Mouse (Mus musculus) left cerebral cortex, postnatal 10 days (tissue): ENCODE measurements around the gene Cep89. TPM values are rescaled to one million over a fixed set of nuclear protein-coding genes. Genes with fewer than 3 reads are reported as not detected.

Source experiments
- DNase-seq, 2 experiments: peaks; one replicate each; pipeline ENCODE4 v3.0.0; 2021 to 2022; ENCODE audit warnings: low spot score in 2 of 2, mixed read lengths in 1 of 2; ENCODE audit errors: extremely low spot score in 1 of 2
- intact Hi-C: fragments of 180-260 bp; cut with DNase I; formaldehyde crosslinking; loops from one replicate; pipeline ENCODE4 v1.15.1; 2025
- total RNA-seq, 2 experiments: library from RNA; stranded (reverse); gene quantifications; 2 replicates each; pipeline ENCODE4 v1.2.3; 2021

Cep89 gene
- total RNA-seq = 10 to 100 TPM; 21.5 to 24.7 TPM

- peak; percentile 91 to 99 for DNase-seq
- intact Hi-C loops = no loop called here
Measured at GRCm38 (mm10) chr7:35396542-35397168, at the start of gene Cep89, which contains the start of gene Faap24. Gene Cep89 (plus strand): TSS chr7:35397035. Gene Faap24 (minus strand): TSS chr7:35396836.

- intact Hi-C loops = no loop called here
- DNase-seq = no peak
Measured at GRCm38 (mm10) chr7:35347918-35348700, 48.7 kb upstream of the Cep89 start.

- DNase-seq = no peak
- intact Hi-C loops = no loop called here
Measured at GRCm38 (mm10) chr7:35349022-35349421, 47.8 kb upstream of the Cep89 start.

GRCm38 (mm10) chr7:35349886-35350684 is 46.8 kb upstream of the Cep89 start:
- DNase-seq = no peak
- intact Hi-C loops = no loop called here

- intact Hi-C loops = no loop called here
- no peak for DNase-seq
Measured at GRCm38 (mm10) chr7:35351155-35351554, 45.7 kb upstream of the Cep89 start.

GRCm38 (mm10) chr7:35353306-35353705 is 43.5 kb upstream of the Cep89 start:
- DNase-seq = no peak
- intact Hi-C loops = no loop called here

GRCm38 (mm10) chr7:35355303-35355872 is 41.4 kb upstream of the Cep89 start:
- intact Hi-C loops = no loop called here
- no peak for DNase-seq

- no peak for DNase-seq
- intact Hi-C loops = no loop called here
Measured at GRCm38 (mm10) chr7:35357621-35358020, 39.2 kb upstream of the Cep89 start.

GRCm38 (mm10) chr7:35362253-35362652 is 34.6 kb upstream of the Cep89 start:
- intact Hi-C loops = no loop called here

GRCm38 (mm10) chr7:35362868-35363267 is 34.0 kb upstream of the Cep89 start:
- intact Hi-C loops = no loop called here
- DNase-seq = no peak

More at GRCm38 (mm10) chr7:35362253-35362652, 34.6 kb upstream of the Cep89 start:
- no peak for DNase-seq

- intact Hi-C loops = no loop called here
- DNase-seq = no peak
Measured at GRCm38 (mm10) chr7:35365161-35365910, 31.5 kb upstream of the Cep89 start.

- DNase-seq = no peak
- intact Hi-C loops = no loop called here
Measured at GRCm38 (mm10) chr7:35371096-35371495, 25.7 kb upstream of the Cep89 start.

GRCm38 (mm10) chr7:35372483-35373017 is 24.3 kb upstream of the Cep89 start:
- no peak for DNase-seq
- intact Hi-C loops = no loop called here

- DNase-seq = no peak
Measured at GRCm38 (mm10) chr7:35373146-35373989, 23.5 kb upstream of the Cep89 start.

GRCm38 (mm10) chr7:35374265-35374664 is 22.6 kb upstream of the Cep89 start:
- intact Hi-C loops = no loop called here
- no peak for DNase-seq

More at GRCm38 (mm10) chr7:35373146-35373989, 23.5 kb upstream of the Cep89 start:
- intact Hi-C loops = no loop called here

GRCm38 (mm10) chr7:35376623-35377022 is 20.2 kb upstream of the Cep89 start:
- intact Hi-C loops = loop anchor here (5.0 kb wide), 1 partner anchor 44 kb away; the partner anchor contains the start of gene Rhpn2
- no peak for DNase-seq

- intact Hi-C loops = loop anchor here (5.0 kb wide), 1 partner anchor 47 kb away; the partner anchor contains the start of gene Rhpn2
- DNase-seq = peak in 1 of 2 experiments; percentile 55
Measured at GRCm38 (mm10) chr7:35379492-35380119, 17.2 kb upstream of the Cep89 start.
